Mouse (Mus musculus) ES-E14 (cell line): ENCODE data around the gene Rabl6. TPM values are rescaled to one million over a fixed set of nuclear protein-coding genes. Genes with fewer than 3 reads are reported as not detected.
A peak's percentile ranks its signal among the peaks of the same experiment; 100 is the strongest.

Experiments used
- DNase-seq: peaks from one replicate; pipeline ENCODE4 v3.0.0-alpha.2; 2013; ENCODE audit warnings: low read depth, low spot score
- H3K27ac ChIP-seq: 2 replicates; pipeline ENCODE4 v1.5.1; 2012; ENCODE audit warnings: low read depth, mild to moderate bottlenecking, low read length, moderate library complexity, mixed read lengths; ENCODE audit not compliant: poor library complexity, insufficient read depth, severe bottlenecking
- H3K36me3 ChIP-seq: 2 replicates; pipeline ENCODE4 v1.6.1; 2012; ENCODE audit warnings: mild to moderate bottlenecking, low read length, moderate library complexity, mixed read lengths; ENCODE audit not compliant: control insufficient read depth, poor library complexity, insufficient read depth, severe bottlenecking
- H3K4me1 ChIP-seq, 2 experiments: fragments of 150-350 bp in 1 of 2; sonication (generic) in 1 of 2; 2 replicates each; pipeline ENCODE4 v1.6.1; 2012; ENCODE audit warnings: low read length in 2 of 2, mild to moderate bottlenecking in 1 of 2, mixed read lengths in 1 of 2; ENCODE audit not compliant: control insufficient read depth in 2 of 2, insufficient read depth in 2 of 2, poor library complexity in 1 of 2
- H3K4me3 ChIP-seq, 2 experiments: fragments of 150-350 bp in 1 of 2; sonication (generic) in 1 of 2; 2 replicates each; pipeline ENCODE4 v1.5.1; 2012; ENCODE audit warnings: low read length in 2 of 2, low read depth in 1 of 2, mild to moderate bottlenecking in 1 of 2, mixed read lengths in 1 of 2; ENCODE audit not compliant: insufficient read depth in 1 of 2, poor library complexity in 1 of 2, severe bottlenecking in 1 of 2
- H3K9ac ChIP-seq: 2 replicates; pipeline ENCODE4 v1.6.1; 2012; ENCODE audit warnings: low read depth, mild to moderate bottlenecking, low read length, mixed read lengths; ENCODE audit not compliant: poor library complexity, insufficient read depth, severe bottlenecking
- H3K9me3 ChIP-seq: fragments of 150-350 bp; sonication (generic); 2 replicates; pipeline ENCODE4 v1.6.1; 2012; ENCODE audit warnings: low read depth, mild to moderate bottlenecking, low read length; ENCODE audit not compliant: control insufficient read depth, insufficient read depth
- CHD2 ChIP-seq: IDR thresholded peaks from 2 replicates; pipeline ENCODE4 v1.6.1; 2014; ENCODE audit warnings: mild to moderate bottlenecking, low read depth, low read length, inconsistent platforms
- HCFC1 ChIP-seq: IDR thresholded peaks from 2 replicates; pipeline ENCODE4 v1.6.1; 2012; ENCODE audit warnings: low read length, inconsistent platforms, borderline replicate concordance; ENCODE audit not compliant: insufficient read depth
- MAFK ChIP-seq: IDR thresholded peaks from 2 replicates; pipeline ENCODE4 v1.6.1; 2014; ENCODE audit warnings: mild to moderate bottlenecking, low read depth, low read length, inconsistent platforms; ENCODE audit not compliant: insufficient read depth
- ZC3H11A ChIP-seq: IDR thresholded peaks from 2 replicates; pipeline ENCODE4 v1.6.1; 2012; ENCODE audit warnings: low read depth, mild to moderate bottlenecking, inconsistent platforms, low read length, borderline replicate concordance
- ZNF384 ChIP-seq: IDR thresholded peaks from 2 replicates; pipeline ENCODE4 v1.6.1; 2012; ENCODE audit warnings: low read depth, low read length, inconsistent platforms
- in situ Hi-C, 2 experiments: fragments of 600-800 bp; cut with MboI; formaldehyde crosslinking; loops; one replicate each; pipeline ENCODE4 v1.15.1; 2025; ENCODE audit warnings: low sequenced_read_pairs in 2 of 2, inconsistent platforms in 1 of 2; ENCODE audit not compliant: unreplicated experiment in 2 of 2
- total RNA-seq: library from RNA; depleted of rRNA; stranded (reverse); fragments of 300-350 nt; gene quantifications from 2 replicates; pipeline ENCODE4 v1.2.3, GENCODE M21; 2012

Gene Rabl6
- total RNA-seq, 1 experiment = 45.8 TPM

- TF ChIP-seq HCFC1 = no peak
- no peak for TF ChIP-seq ZNF384
- no peak for TF ChIP-seq CHD2
- no peak for TF ChIP-seq MAFK
- TF ChIP-seq ZC3H11A = no peak
- Histone ChIP-seq H3K9ac (no peak overlapping the region), H3K4me1 (peaks cover 0 to 3% of the 10 kb centered on the region in 2 experiments; a peak in 1 of 4 replicates), H3K27ac (no peak overlapping the region), H3K36me3 (no peaks in the 10 kb centered on the region), H3K4me3 (no peak overlapping the region), H3K9me3 (no peaks in the 10 kb centered on the region)
- DNase-seq = no peak
- in situ Hi-C loops = no loop called here
Observed at GRCm38 (mm10) chr2:25549021-25549991, 59.0 kb downstream of the Rabl6 start.

GRCm38 (mm10) chr2:25546811-25547491 lies 61.4 kb downstream of the Rabl6 start, which contains the start of gene Traf2:
Gene Traf2, minus strand, starts transcription at chr2:25546940.
- Histone ChIP-seq H3K4me1 (peaks cover 0 to 3% of the 10 kb centered on the region in 2 experiments; a peak in 1 of 4 replicates), H3K4me3 (peak within 1 kb of the TSS; percentile 78), H3K9me3 (no peaks in the 10 kb centered on the region), H3K9ac (peak within 1 kb of the TSS; percentile 83), H3K36me3 (no peaks in the 10 kb centered on the region), H3K27ac (no peak within 1 kb of the TSS; the same call in 1 of the 2 replicates)
- DNase-seq = peak; percentile 97
- TF ChIP-seq HCFC1 = no peak
- no peak for TF ChIP-seq ZC3H11A
- no peak for TF ChIP-seq ZNF384
- no peak for TF ChIP-seq MAFK
- peak; percentile 97 for TF ChIP-seq CHD2
- in situ Hi-C loops = no loop called here

- TF ChIP-seq MAFK = no peak
- TF ChIP-seq ZNF384 = no peak
- TF ChIP-seq HCFC1 = no peak
- TF ChIP-seq ZC3H11A = no peak
- no peak for TF ChIP-seq CHD2
- peaks cover 0 to 3% of the 10 kb centered on the region in 2 experiments; a peak in 1 of 4 replicates for H3K4me1 ChIP-seq
- no peaks in the 10 kb centered on the region for H3K36me3 ChIP-seq
- H3K9me3 ChIP-seq = no peaks in the 10 kb centered on the region
- H3K4me3 ChIP-seq = peak overlapping the region; percentile 78
- H3K27ac ChIP-seq = no peak overlapping the region; the same call in 1 of the 2 replicates
- in situ Hi-C loops = no loop called here
- no peak for DNase-seq
- H3K9ac ChIP-seq = peak overlapping the region; percentile 83
Observed at GRCm38 (mm10) chr2:25545996-25546810, 62.1 kb downstream of the Rabl6 start.
